Comparison of ENCODE assay signal across 8 mouse cellular contexts in the genomic region with DNA sequence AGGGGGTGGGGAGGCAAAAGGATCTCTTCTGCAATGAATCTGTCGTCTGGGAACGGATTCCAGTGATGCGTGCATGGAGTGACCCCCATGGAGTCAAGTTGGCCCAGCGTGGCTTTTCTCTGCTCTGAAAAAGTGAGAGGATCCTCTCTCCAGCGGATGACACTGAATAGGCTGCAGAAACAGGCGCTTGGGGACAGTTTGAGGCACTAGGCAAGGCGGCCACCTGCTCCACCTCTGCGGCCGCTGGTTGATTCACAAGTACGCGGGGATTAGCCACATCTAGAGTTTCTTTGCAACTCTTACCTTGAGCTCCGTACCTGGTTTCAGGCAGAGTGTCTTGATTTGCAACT.
A peak's percentile ranks its signal among the peaks of the same experiment; 100 is the strongest.
DNase-seq lines count a peak whose midpoint lies in the region; ATAC-seq and TF ChIP-seq lines count a peak whose summit lies in the region.

No protein-coding gene starts in this region.

- ATAC-seq in cerebellum, adult (ENCODE audit: insufficient number of reproducible peaks, low FRiP score, low TSS enrichment): 0 out of 2 replicates have a peak, but pooled peaks have one; percentile 17
- ATAC-seq in lung, postnatal 0 days: no peak
- no peak; the same call in 1 of the 2 replicates for ATAC-seq in limb, embryonic 12.5 days (ENCODE audit: insufficient number of reproducible peaks, insufficient read depth, low FRiP score, low TSS enrichment, low read depth)

- no peak for DNase-seq in cerebellum, adult 11 months
- no peak for DNase-seq in lung, postnatal 0 days (ENCODE audit: low spot score)
- no peak for DNase-seq in lung, adult 18-20 months
- no peak for DNase-seq in right cerebral cortex, adult 18-20 months
- no peak for DNase-seq in right cerebral cortex, adult 2 months (ENCODE audit: low spot score in 2 of 2)

- no peak for TF ChIP-seq POLR2A in olfactory bulb, adult 2 months (IDR thresholded peaks at IDR 0.05; ENCODE audit: insufficient read depth, low read depth, low read length)

- no peak for TF ChIP-seq EP300 in lung, postnatal 0 days (IDR thresholded peaks at IDR 0.05)

- peak overlapping the region; percentile 55 for H3K4me2 ChIP-seq in lung, postnatal 0 days (replicated peaks; ENCODE audit: low read depth, low read length)
- H3K4me2 ChIP-seq in limb, embryonic 12.5 days: peak overlapping the region; percentile 56

- no peaks in the 10 kb centered on the region for H3K4me1 ChIP-seq in lung, postnatal 0 days (ENCODE audit: insufficient read depth, low read depth, low read length)
- peaks cover 25% of the 10 kb centered on the region for H3K4me1 ChIP-seq in limb, embryonic 12.5 days (replicated peaks)
- H3K4me1 ChIP-seq in olfactory bulb, adult 2 months (ENCODE audit: control insufficient read depth, insufficient read depth, low read length): peaks cover 7% of the 10 kb centered on the region

- no peak for TF ChIP-seq CTCF in lung, postnatal 0 days (IDR thresholded peaks at IDR 0.05)
- TF ChIP-seq CTCF in olfactory bulb, adult 2 months (IDR thresholded peaks at IDR 0.05; ENCODE audit: insufficient read depth, low read depth, low read length): no peak

- WGBS in lung, postnatal 0 days: 13% methylated on average over 12 of the region's 12 CpGs
- 3% methylated on average over 12 of the region's 12 CpGs for WGBS in limb, embryonic 12.5 days
- whole genome bisulfite sequencing in olfactory bulb, adult 2 months: 12% methylated on average over 12 of the region's 12 CpGs

- no peaks in the 10 kb centered on the region for H3K9me3 ChIP-seq in lung, postnatal 0 days (ENCODE audit: low read length)
- no peaks in the 10 kb centered on the region for H3K9me3 ChIP-seq in limb, embryonic 12.5 days

- no peak overlapping the region for H3K9ac ChIP-seq in lung, postnatal 0 days (replicated peaks; ENCODE audit: low read depth)
- peak overlapping the region; percentile 35 for H3K9ac ChIP-seq in limb, embryonic 12.5 days (replicated peaks)

- no peaks in the 10 kb centered on the region for H3K36me3 ChIP-seq in lung, postnatal 0 days (ENCODE audit: insufficient read depth, low read length)
- H3K36me3 ChIP-seq in limb, embryonic 12.5 days: no peaks in the 10 kb centered on the region

- no peaks in the 10 kb centered on the region for H3K27me3 ChIP-seq in lung, postnatal 0 days (replicated peaks; ENCODE audit: insufficient read depth, low read length)
- peaks cover 27% of the 10 kb centered on the region for H3K27me3 ChIP-seq in limb, embryonic 12.5 days

- peak overlapping the region; percentile 30 for H3K4me3 ChIP-seq in lung, postnatal 0 days (ENCODE audit: low read depth, low read length)
- H3K4me3 ChIP-seq in limb, embryonic 12.5 days (replicated peaks): peak overlapping the region; percentile 33
- peak overlapping the region; percentile 42; the same call in 1 of the 2 replicates for H3K4me3 ChIP-seq in olfactory bulb, adult 2 months (ENCODE audit: insufficient read depth, low read depth, low read length)

- H3K27ac ChIP-seq in lung, postnatal 0 days (ENCODE audit: low read length): no peak overlapping the region
- 0 out of 2 replicates have a peak overlapping the region, but pooled peaks have one; percentile 42 for H3K27ac ChIP-seq in limb, embryonic 12.5 days
- H3K27ac ChIP-seq in olfactory bulb, adult 2 months (ENCODE audit: insufficient read depth, low read depth, low read length): no peak overlapping the region
